Mouse (Mus musculus) MEL (cell line): ENCODE measurements around the gene Zfp174. TPM values are rescaled to one million over a fixed set of nuclear protein-coding genes. Genes with fewer than 3 reads are reported as not detected.

ENCODE experiments used
- DNase-seq: peaks from one replicate; pipeline ENCODE4 v3.0.0; 2011; ENCODE audit warnings: low read depth, low spot score
- H3K27ac ChIP-seq: 2 replicates; pipeline ENCODE4 v1.5.1; 2012; ENCODE audit warnings: low read depth, mild to moderate bottlenecking, control low read depth, low read length, moderate library complexity; ENCODE audit not compliant: control insufficient read depth
- H3K27me3 ChIP-seq, 2 experiments: fragments of 150-350 bp in 1 of 2; sonication (generic) in 1 of 2; 2 replicates each; pipeline ENCODE4 v1.6.1; 2012; ENCODE audit warnings: low read length in 2 of 2, mild to moderate bottlenecking in 2 of 2, improper control_type of control experiment in 1 of 2, moderate library complexity in 1 of 2; ENCODE audit not compliant: insufficient read depth in 2 of 2, control insufficient read depth in 1 of 2
- H3K36me3 ChIP-seq, 2 experiments: 2 replicates each; pipeline ENCODE4 v1.6.1; 2012 to 2014; ENCODE audit warnings: low read length in 2 of 2, improper control_type of control experiment in 1 of 2, inconsistent platforms in 1 of 2, mild to moderate bottlenecking in 1 of 2; ENCODE audit not compliant: insufficient read depth in 2 of 2, control insufficient read depth in 1 of 2
- H3K4me1 ChIP-seq, 2 experiments: fragments of 150-350 bp in 1 of 2; sonication (generic) in 1 of 2; 2 replicates each; pipeline ENCODE4 v1.6.1; 2012; ENCODE audit warnings: low read length in 2 of 2, improper control_type of control experiment in 1 of 2, mild to moderate bottlenecking in 1 of 2; ENCODE audit not compliant: insufficient read depth in 2 of 2, control insufficient read depth in 1 of 2
- H3K4me3 ChIP-seq, 2 experiments: fragments of 150-350 bp in 1 of 2; sonication (generic) in 1 of 2; 2 replicates each; pipeline ENCODE4 v1.5.1; 2012; ENCODE audit warnings: low read depth in 2 of 2, low read length in 2 of 2, mild to moderate bottlenecking in 2 of 2, moderate library complexity in 2 of 2, control low read depth in 1 of 2, improper control_type of control experiment in 1 of 2; ENCODE audit not compliant: control insufficient read depth in 1 of 2, insufficient read depth in 1 of 2
- H3K79me2 ChIP-seq: 2 replicates; pipeline ENCODE4 v1.6.1; 2012; ENCODE audit warnings: mild to moderate bottlenecking, low read length, moderate library complexity; ENCODE audit not compliant: control insufficient read depth, poor library complexity, insufficient read depth
- H3K9ac ChIP-seq: 2 replicates; pipeline ENCODE4 v1.6.1; 2012; ENCODE audit warnings: low read depth, mild to moderate bottlenecking, control low read depth, low read length, moderate library complexity; ENCODE audit not compliant: control insufficient read depth, poor library complexity, severe bottlenecking
- H3K9me3 ChIP-seq: fragments of 150-350 bp; sonication (generic); replicated peaks from 2 replicates; pipeline ENCODE4 v1.6.1; 2012; ENCODE audit warnings: mild to moderate bottlenecking, low read length, improper control_type of control experiment, moderate library complexity; ENCODE audit not compliant: insufficient read depth
- BHLHE40 ChIP-seq: IDR thresholded peaks from 2 replicates; pipeline ENCODE4 v1.6.1; 2012; ENCODE audit warnings: low read depth, mild to moderate bottlenecking, inconsistent platforms, low read length, improper control_type of control experiment, borderline replicate concordance
- CHD2 ChIP-seq: IDR thresholded peaks from 2 replicates; pipeline ENCODE4 v1.6.1; 2011; ENCODE audit warnings: low read length, improper control_type of control experiment
- E2F4 ChIP-seq: IDR thresholded peaks from 2 replicates; pipeline ENCODE4 v1.6.1; 2011; ENCODE audit warnings: low read depth, low read length, improper control_type of control experiment, borderline replicate concordance
- ELF1 ChIP-seq: IDR thresholded peaks from 2 replicates; pipeline ENCODE4 v1.6.1; 2014; ENCODE audit warnings: low read depth, mild to moderate bottlenecking, inconsistent platforms, low read length, improper control_type of control experiment, moderate library complexity
- EP300 ChIP-seq, 2 experiments: IDR thresholded peaks; 2 replicates each; pipeline ENCODE4 v1.6.1; 2011; ENCODE audit warnings: improper control_type of control experiment in 2 of 2, low read length in 2 of 2, low read depth in 1 of 2, mild to moderate bottlenecking in 1 of 2
- ETS1 ChIP-seq: IDR thresholded peaks from 2 replicates; pipeline ENCODE4 v1.6.1; 2012; ENCODE audit warnings: low read depth, mild to moderate bottlenecking, inconsistent platforms, low read length, improper control_type of control experiment, moderate library complexity
- GATA1 ChIP-seq: IDR thresholded peaks from 2 replicates; pipeline ENCODE4 v1.6.1; 2011; ENCODE audit warnings: low read depth, low read length, improper control_type of control experiment
- HCFC1 ChIP-seq: IDR thresholded peaks from 2 replicates; pipeline ENCODE4 v1.6.1; 2012; ENCODE audit warnings: low read depth, mild to moderate bottlenecking, inconsistent platforms, low read length, improper control_type of control experiment, moderate library complexity
- KAT2A ChIP-seq: conservative IDR thresholded peaks from 2 replicates; pipeline ENCODE4 v1.6.1; 2012; ENCODE audit warnings: low read depth, low read length, improper control_type of control experiment, inconsistent platforms
- MAX ChIP-seq: IDR thresholded peaks from 2 replicates; pipeline ENCODE4 v1.6.1; 2011; ENCODE audit warnings: low read length, improper control_type of control experiment
- MAZ ChIP-seq: IDR thresholded peaks from 2 replicates; pipeline ENCODE4 v1.6.1; 2012; ENCODE audit warnings: low read depth, mild to moderate bottlenecking, inconsistent platforms, low read length, improper control_type of control experiment
- NELFE ChIP-seq: IDR thresholded peaks from 2 replicates; pipeline ENCODE4 v1.6.1; 2011; ENCODE audit warnings: low read depth, low read length, improper control_type of control experiment
- NRF1 ChIP-seq: IDR thresholded peaks from 2 replicates; pipeline ENCODE4 v1.6.1; 2014; ENCODE audit warnings: low read depth, mild to moderate bottlenecking, inconsistent platforms, low read length, improper control_type of control experiment, moderate library complexity; ENCODE audit not compliant: poor library complexity, insufficient read depth, severe bottlenecking
- POLR2A ChIP-seq, 2 experiments: IDR thresholded peaks; 2 replicates each; pipeline ENCODE4 v1.6.1; 2011 to 2012; ENCODE audit warnings: low read length in 2 of 2, mild to moderate bottlenecking in 2 of 2, control low read depth in 1 of 2, improper control_type of control experiment in 1 of 2, low read depth in 1 of 2, moderate library complexity in 1 of 2; ENCODE audit not compliant: control insufficient read depth in 1 of 2, insufficient read depth in 1 of 2, poor library complexity in 1 of 2
- POLR2AphosphoS2 ChIP-seq: IDR thresholded peaks from 2 replicates; pipeline ENCODE4 v1.6.1; 2011; ENCODE audit warnings: low read length, improper control_type of control experiment
- RAD21 ChIP-seq: IDR thresholded peaks from 2 replicates; pipeline ENCODE4 v1.6.1; 2011; ENCODE audit warnings: mild to moderate bottlenecking, low read depth, low read length, improper control_type of control experiment
- SIN3A ChIP-seq: IDR thresholded peaks from 2 replicates; pipeline ENCODE4 v1.6.1; 2012; ENCODE audit warnings: low read length, improper control_type of control experiment, inconsistent platforms
- TBP ChIP-seq: IDR thresholded peaks from 2 replicates; pipeline ENCODE4 v1.8.0; 2011; ENCODE audit warnings: low read depth, low read length, improper control_type of control experiment
- UBTF ChIP-seq: IDR thresholded peaks from 2 replicates; pipeline ENCODE4 v1.6.1; 2012; ENCODE audit warnings: low read depth, mild to moderate bottlenecking, inconsistent platforms, low read length, improper control_type of control experiment, moderate library complexity, borderline replicate concordance; ENCODE audit not compliant: insufficient read depth
- USF2 ChIP-seq, 2 experiments: IDR thresholded peaks; 2 replicates each; pipeline ENCODE4 v1.6.1; 2011 to 2012; ENCODE audit warnings: improper control_type of control experiment in 2 of 2, low read length in 2 of 2, borderline replicate concordance in 1 of 2, inconsistent platforms in 1 of 2, low read depth in 1 of 2, mild to moderate bottlenecking in 1 of 2; ENCODE audit not compliant: insufficient read depth in 1 of 2
- polyA plus RNA-seq, 2 experiments: library from polyadenylated mRNA; stranded (reverse) in 1 of 2; unstranded in 1 of 2; fragments of >175 nt in 1 of 2; fragments of >200 nt in 1 of 2; gene quantifications; 2 replicates each; pipeline versions ENCODE4 v1.2.1 to v1.2.4; 2012; ENCODE audit warnings: low replicate concordance in 2 of 2, low read depth in 1 of 2; ENCODE audit not compliant: insufficient read length in 2 of 2, insufficient read depth in 1 of 2, missing spikeins in 1 of 2
- total RNA-seq: library from RNA; depleted of rRNA; stranded (reverse); fragments of 300-350 nt; gene quantifications from 2 replicates; pipeline ENCODE4 v1.2.3, GENCODE M21; 2012; rRNA removed

Gene Zfp174
- total RNA-seq = 0.39 and 0.46 TPM in 2 replicates
- polyA plus RNA-seq = 10 to 100 TPM in 1 of 2 experiments, under 1 TPM in 1; 0.58 to 24.5 TPM

DNA sequence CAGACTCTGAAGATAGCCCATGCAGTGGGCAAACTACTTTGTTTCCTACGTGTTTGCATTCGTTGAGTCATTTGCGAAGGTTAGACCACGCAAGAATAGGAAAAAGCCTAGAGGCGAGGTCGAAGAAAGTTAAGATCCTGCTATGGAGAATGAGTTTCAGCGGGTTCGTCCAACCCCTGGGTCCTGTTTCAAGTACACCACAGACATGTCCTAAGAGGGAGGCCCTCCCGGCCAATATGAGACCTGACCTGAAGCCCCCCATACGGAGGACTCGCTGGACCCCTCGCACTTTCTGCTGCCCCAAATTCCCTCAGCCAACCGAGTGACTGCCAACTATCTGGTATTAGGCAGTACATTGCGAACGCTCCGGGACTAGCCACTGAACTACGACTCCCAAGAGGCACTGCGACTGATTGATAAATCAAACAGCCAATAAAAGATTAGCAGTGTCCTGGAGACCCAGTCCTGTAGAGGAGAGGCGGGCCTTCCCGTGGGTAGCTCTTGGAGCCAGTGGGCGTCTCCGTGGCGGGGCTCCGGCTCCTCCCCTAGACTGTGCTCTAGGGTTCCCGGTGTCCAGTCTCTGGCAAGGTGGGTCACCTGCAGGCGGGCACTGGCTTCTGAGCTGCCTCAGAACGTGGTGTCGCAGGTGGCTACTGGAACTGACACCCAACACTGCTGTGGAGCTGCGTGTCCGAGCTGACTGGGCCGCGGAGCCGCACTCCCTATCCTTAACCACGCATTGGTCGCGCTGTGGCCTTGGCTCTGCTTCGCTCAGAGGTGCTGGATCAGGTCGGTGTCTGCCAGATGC is at the start of gene Zfp174:
Zfp174 (plus strand) TSS at position 558 of the 808 bp plus-strand sequence.
- Histone ChIP-seq H3K4me3 (peak within 1 kb of the TSS; percentile 82 to 89), H3K9me3 (no peaks in the 10 kb centered on the region), H3K27ac (no peak within 1 kb of the TSS), H3K36me3 (no peaks in the 10 kb centered on the region; a peak in 1 of 4 replicates), H3K4me1 (no peaks in the 10 kb centered on the region; a peak in 1 of 4 replicates), H3K79me2 (no peaks in the 10 kb centered on the region), H3K9ac (peak within 1 kb of the TSS; percentile 67), H3K27me3 (no peaks in the 10 kb centered on the region)
- peak; percentile 96 for DNase-seq
- peak; percentile 48; the same call in 1 of the 2 replicates for TF ChIP-seq MAX
- TF ChIP-seq POLR2AphosphoS2 = peak; percentile 61; the same call in 1 of the 2 replicates
- peak; percentile 89 for TF ChIP-seq KAT2A
- TF ChIP-seq UBTF = no peak
- TF ChIP-seq MAZ = no peak
- TF ChIP-seq SIN3A = peak; percentile 81
- peak; percentile 99 for TF ChIP-seq HCFC1
- no peak for TF ChIP-seq USF2 (IDR thresholded peaks at IDR 0.05; ENCODE audit: borderline replicate concordance in 1 of 2, insufficient read depth in 1 of 2, low read depth in 1 of 2, low read length in 2 of 2)
- TF ChIP-seq RAD21 = no peak
- 0 out of 2 replicates have a peak, but pooled peaks have one; percentile 18 for TF ChIP-seq NRF1
- no peak for TF ChIP-seq E2F4
- peak; percentile 77 for TF ChIP-seq CHD2
- no peak for TF ChIP-seq BHLHE40
- TF ChIP-seq TBP = peak; percentile 40; the same call in 1 of the 2 replicates
- TF ChIP-seq POLR2A (IDR thresholded peaks at IDR 0.05; ENCODE audit: control insufficient read depth in 1 of 2, insufficient read depth in 1 of 2, low read depth in 1 of 2, low read length in 2 of 2, poor library complexity in 1 of 2) = peak; percentile 69 to 74
- no peak for TF ChIP-seq ETS1
- peak; percentile 70 for TF ChIP-seq NELFE
- no peak for TF ChIP-seq EP300 (IDR thresholded peaks at IDR 0.05; ENCODE audit: low read depth in 1 of 2, low read length in 2 of 2)
- 0 out of 2 replicates have a peak, but pooled peaks have one; percentile 48 for TF ChIP-seq ELF1
- TF ChIP-seq GATA1 = no peak
